Mouse (Mus musculus): ENCODE data around the gene Slc25a39. TPM values are rescaled to one million over a fixed set of nuclear protein-coding genes. Genes with fewer than 3 reads are reported as not detected.
"Not testable (repeated sequence)": the region's sequence is repeated elsewhere in the genome, so short reads cannot be mapped to it uniquely, and the experiment has no call there.

Gene Slc25a39
- total RNA-seq, 2 experiments from 2014 or later, result 74.8 to 80.1 TPM

DNA sequence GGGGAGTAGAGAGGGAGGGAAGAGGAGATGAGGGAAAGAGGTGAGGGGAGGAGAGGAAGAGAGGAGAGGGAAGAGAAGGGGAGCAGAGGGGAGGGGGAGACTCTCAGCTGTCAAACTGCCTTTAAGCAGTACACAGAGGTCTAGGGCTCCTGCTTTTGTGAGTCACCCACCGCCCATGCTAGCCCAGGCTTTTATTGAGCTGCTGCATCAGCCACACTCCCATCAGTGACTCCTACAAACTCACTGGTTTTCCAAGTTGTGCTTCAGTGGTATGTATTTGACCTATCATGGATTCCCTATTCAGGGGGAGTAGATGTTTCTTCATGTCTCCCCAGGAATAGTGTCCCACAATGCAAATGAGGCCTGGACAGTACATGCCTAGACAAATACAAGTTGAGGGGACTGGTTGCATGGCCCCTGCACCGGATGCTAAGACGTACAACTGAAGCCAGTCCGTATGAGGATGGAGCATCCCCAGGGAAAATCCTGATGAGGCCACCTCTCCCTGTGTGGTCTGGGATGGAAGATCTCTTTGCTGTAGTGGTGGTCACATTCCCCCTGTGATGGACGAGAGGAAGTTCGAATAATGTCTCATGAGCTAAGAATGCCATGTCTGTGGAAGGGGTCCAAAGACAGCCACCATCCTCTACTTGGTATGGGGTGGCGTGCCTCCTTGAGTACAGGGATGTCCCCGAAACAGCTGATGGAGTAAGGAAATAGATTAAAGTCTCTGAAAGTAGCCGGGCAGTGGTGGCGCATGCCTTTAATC is 7.5 kb upstream of the Slc25a39 start:
- no peak for DNase-seq (ENCODE audit: low spot score in 2 of 2)

DNA sequence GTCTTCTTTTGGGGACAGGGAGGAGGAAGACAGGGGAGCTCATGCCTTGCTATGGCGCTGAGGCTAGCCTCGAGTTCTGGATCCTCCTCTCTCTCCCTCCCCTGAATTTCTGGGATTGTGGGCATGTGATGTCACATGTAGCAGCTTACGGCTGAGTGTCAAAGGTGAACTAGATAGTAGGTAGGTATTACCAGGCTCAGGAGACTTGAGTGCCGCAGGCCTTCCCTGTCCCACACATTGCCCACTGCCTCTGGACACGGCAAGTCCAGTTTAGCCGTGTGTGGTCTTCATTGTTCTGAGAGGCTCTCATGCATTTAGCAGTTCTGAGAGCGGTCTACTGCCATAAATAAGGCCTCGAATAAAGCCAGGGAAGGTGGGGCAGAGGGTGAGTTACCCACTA is 5.3 kb upstream of the Slc25a39 start:
- no peak for DNase-seq (ENCODE audit: low spot score in 2 of 2)

DNA sequence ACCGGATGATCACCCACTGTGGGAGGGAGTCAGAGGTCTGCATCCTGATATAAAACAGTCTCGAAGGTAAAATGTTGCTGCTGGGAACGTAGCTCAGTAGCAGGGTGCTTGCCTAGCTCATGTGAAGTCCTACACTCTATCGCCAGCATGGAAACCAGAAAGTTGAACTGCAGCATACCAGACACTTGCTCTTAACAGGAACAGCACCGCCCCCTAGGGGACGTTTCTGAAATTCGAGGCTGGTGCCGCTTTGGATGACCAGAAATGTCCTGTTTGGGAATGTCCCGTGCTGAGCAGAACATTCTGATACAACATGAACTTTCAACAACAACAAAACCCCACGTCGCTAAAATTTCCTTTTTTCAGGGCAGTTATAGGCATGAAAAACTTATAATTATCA is 4.0 kb upstream of the Slc25a39 start:
- peak; percentile 93 to 94 for DNase-seq (ENCODE audit: low spot score in 2 of 2)

- no peak for DNase-seq (ENCODE audit: low spot score in 2 of 2)
Measured at GRCm38 (mm10) chr11:102411061-102411460, 3.3 kb upstream of the Slc25a39 start.

DNA sequence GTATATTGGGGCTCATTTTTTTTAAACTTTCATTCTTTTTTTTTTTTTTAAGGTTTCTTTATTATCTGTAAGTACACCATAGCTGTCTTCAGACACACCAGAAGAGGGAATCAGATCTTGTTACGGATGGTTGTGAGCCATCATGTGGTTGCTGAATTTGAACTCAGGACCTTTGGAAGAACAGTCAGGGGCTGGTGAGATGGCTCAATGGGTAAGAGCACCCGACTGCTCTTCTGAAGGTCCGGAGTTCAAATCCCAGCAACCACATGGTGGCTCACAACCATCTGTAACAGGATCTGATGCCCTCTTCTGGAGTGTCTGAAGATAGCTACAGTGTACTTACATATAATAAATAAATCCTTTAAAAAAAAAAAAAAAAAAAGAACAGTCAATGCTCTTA is 2.6 kb upstream of the Slc25a39 start:
- DNase-seq (ENCODE audit: low spot score in 2 of 2), result not testable (repeated sequence)

DNA sequence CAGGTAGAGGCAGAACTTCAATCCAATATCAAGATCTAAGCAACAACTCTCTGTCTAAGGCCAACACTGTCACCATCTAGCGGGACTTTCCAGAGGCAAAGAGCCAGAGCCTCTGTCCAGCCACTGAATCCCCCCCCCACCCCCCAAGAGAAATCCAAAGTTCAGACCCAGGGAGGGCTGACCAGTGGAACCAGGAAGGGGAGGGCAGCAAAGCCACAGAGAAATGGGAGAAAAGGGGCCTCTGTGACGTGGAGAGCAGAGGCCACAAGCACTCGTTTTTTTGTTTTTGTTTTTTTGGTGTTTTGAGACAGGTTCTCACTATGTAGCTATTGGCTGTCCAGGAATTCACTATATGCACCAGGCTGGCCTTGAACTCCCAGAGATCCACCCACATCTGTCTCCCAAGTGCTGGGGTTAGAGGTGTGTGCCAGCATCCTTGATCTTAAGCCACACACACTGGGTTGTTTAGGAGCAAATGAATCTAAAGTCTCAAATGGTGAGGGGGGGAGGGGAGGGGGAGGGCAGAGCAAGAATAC is 2.1 kb upstream of the Slc25a39 start:
- DNase-seq (ENCODE audit: low spot score in 2 of 2), result no peak

DNA sequence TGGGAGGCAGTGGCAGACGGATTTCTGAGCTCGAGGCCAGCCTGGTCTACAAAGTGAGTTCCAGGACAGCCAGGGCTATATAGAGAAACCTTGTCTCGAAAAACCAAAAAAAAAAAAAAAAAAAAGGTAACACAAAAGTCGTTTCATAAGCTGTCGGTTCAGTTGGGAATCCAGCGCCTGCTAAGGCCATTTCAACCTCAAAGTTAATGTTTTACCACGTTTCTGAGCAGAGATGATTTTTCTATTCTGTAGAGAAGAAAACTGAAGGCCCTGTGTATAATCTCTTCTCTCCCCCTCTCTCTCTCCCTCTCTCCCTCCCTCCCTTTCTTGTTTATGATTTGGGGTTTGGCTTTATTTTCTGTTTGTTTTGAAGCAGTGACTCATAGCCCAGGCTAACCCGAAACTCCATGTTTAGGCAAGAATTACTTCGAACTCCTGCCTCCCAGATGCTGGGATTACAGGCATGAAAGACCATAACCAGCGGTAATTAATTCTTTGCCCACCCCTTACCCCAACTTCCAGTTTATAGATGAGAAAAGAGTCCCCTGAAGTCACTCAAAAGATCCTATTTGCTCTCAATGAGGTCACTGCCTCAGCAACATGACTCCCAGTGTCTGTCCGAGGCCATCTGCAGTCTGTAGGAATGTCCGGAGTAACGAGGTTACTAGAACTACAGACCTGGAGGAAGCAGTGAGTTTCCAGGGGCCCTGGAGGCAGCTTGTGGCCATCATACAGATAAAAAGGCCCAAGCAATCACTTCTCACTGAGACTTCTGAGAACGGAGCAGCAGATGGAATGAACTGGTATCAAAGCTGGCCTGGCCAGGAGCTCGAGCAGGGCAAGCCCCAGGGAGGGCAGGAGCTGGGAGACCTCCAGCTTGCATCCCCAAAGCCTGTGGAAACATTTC is 1.4 kb upstream of the Slc25a39 start:
- DNase-seq (ENCODE audit: low spot score in 2 of 2), result no peak

DNA sequence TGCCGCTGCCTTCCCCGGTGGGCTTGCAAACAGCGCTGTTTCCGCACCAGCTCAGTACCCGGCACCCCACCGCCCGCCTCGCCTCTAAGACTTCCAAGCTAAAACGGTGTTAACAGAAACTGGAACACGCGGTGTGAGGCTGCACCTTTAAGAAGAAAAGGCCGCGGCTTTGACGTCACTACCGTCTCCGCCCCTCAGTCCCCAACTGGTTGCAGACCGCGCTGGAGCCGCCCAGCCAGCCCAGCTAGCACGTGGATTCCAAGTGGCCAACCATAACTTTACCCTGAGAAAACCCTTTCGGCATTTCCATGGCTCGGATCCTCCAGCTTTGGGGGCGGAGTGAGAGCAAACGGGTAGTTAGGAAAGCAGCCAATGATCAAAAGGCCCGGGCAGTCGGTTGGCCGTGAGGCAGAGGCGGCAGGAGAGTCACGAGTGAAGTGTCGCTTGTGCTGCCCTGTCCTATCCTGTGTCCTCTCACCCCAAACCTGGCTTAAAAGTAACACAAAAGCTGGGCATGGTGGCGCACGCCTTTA is 664 bp upstream of the Slc25a39 start:
- peak; percentile 93 to 94 for DNase-seq (ENCODE audit: low spot score in 2 of 2)

- DNase-seq (ENCODE audit: low spot score in 2 of 2), result peak; percentile 87 to 94
Measured at GRCm38 (mm10) chr11:102406900-102407833, 579 bp downstream of the Slc25a39 start.

GRCm38 (mm10) chr11:102406401-102406800 is 1.3 kb downstream of the Slc25a39 start:
- peak; percentile 10 to 14 for DNase-seq (ENCODE audit: low spot score in 2 of 2)

- DNase-seq (ENCODE audit: low spot score in 2 of 2), result peak in 1 of 2 experiments; percentile 13
Measured at GRCm38 (mm10) chr11:102405544-102406285, 2.0 kb downstream of the Slc25a39 start.

- DNase-seq (ENCODE audit: low spot score in 2 of 2), result peak in 1 of 2 experiments; percentile 12
Measured at GRCm38 (mm10) chr11:102404161-102405010, 3.4 kb downstream of the Slc25a39 start.

GRCm38 (mm10) chr11:102403657-102404056 is 4.1 kb downstream of the Slc25a39 start:
- DNase-seq (ENCODE audit: low spot score in 2 of 2), result peak in 1 of 2 experiments; percentile 10

DNA sequence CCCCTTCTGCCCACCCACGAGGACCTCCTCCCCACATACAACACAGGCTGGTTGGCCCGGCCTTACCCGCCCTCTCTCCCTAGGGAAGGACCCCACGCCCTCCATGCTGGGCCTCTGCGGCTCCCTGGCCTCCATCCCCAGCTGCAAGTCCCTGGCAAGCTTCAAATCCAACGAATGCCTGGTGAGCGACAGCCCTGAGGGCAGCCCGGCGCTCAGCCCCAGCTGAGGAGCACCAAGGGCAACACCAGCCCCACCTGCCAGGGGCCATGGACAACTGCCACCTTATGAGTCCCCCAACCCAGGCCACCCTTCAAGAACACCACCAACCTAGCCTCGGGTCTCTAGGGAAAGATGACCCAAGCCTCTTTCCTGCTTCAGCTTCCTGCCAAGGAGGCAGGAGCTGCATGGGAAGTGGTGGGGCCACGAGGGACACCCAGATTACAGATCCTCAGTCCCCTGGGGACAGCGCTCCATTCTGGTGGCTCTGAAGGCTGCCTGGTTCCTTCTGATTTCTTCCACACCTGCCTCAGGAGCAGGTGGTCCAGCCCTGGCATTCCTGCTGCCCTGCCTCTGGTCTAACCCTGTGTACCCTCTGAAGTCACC is 5.7 kb downstream of the Slc25a39 start:
- peak; percentile 19 to 20 for DNase-seq (ENCODE audit: low spot score in 2 of 2)

- DNase-seq (ENCODE audit: low spot score in 2 of 2), result peak in 1 of 2 experiments; percentile 17
Measured at GRCm38 (mm10) chr11:102400513-102401084, 7.1 kb downstream of the Slc25a39 start.

DNA sequence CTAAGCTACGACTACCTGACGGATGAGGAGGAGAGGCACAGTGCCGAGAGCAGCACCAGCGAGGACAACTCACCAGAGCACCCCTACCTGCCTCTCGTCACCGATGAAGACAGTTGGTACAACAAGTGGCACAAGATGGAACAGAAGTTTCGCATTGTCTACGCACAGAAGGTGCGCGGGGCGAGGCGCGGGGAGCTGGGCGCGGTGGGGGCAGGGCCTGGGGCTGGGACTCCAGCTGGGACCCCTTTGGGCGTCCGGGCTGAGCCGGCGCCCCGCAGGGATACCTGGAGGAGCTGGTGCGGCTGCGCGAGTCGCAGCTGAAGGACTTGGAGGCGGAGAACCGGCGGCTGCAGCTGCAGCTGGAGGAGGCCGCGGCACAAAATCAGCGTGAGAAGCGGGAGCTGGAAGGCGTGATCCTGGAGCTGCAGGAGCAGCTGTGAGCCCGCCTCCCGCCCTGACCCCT is 8.1 kb downstream of the Slc25a39 start:
- DNase-seq (ENCODE audit: low spot score in 2 of 2), result peak; percentile 9 to 26

DNA sequence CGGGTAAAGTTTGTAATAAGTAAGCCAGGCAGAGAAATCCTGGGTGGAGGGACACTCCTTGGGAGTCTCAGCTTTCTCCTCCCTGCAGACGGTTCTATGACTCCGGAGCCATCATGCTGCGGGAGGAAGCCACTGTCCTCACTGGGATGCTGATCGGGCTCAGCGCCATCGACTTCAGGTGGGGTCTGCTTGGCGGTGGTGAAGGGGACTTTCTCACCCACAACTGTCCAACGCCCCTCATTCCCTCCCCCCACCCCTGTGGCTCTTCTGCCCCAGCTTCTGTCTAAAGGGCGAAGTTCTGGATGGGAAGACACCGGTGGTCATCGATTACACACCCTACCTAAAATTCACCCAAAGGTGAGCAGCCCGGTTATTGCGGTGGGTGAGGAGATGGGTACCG is 8.6 kb downstream of the Slc25a39 start:
- DNase-seq (ENCODE audit: low spot score in 2 of 2), result peak in 1 of 2 experiments; percentile 12
